Mouse (Mus musculus): Measurements from ENCODE around the gene Ccni. TPM values are rescaled to one million over a fixed set of nuclear protein-coding genes. Genes with fewer than 3 reads are reported as not detected.

Gene Ccni
- polyA plus RNA-seq, 2 experiments = 83.6 to 129 TPM

GRCm38 (mm10) chr5:93180252-93180651 lies 26.0 kb downstream of the Ccni start:
- Histone ChIP-seq H3K9me3 (ENCODE audit: control insufficient read depth, low read length) (no peaks in the 10 kb centered on the region), H3K9ac (ENCODE audit: low read depth, low read length, severe bottlenecking) (no peak overlapping the region), H3K4me2 (replicated peaks; ENCODE audit: low read depth, low read length, severe bottlenecking) (no peak overlapping the region), H3K27ac (replicated peaks; ENCODE audit: low read depth, low read length) (no peak overlapping the region), H3K4me3 (replicated peaks; ENCODE audit: low read length) (no peak overlapping the region), H3K4me1 (ENCODE audit: control insufficient read depth, insufficient read depth, low read length) (no peaks in the 10 kb centered on the region), H3K36me3 (ENCODE audit: control insufficient read depth, insufficient read depth, low read length) (peaks cover 55% of the 10 kb centered on the region), H3K27me3 (ENCODE audit: control insufficient read depth, insufficient read depth, low read length) (no peaks in the 10 kb centered on the region)
- no peak for DNase-seq (ENCODE audit: low spot score)
- 78% methylated on average over 2 of the region's 2 CpGs for WGBS
- no peak for TF ChIP-seq POLR2A (IDR thresholded peaks at IDR 0.05; ENCODE audit: borderline replicate concordance, extremely low read depth, insufficient read depth, insufficient read length)
- no peak for ATAC-seq (ENCODE audit: low FRiP score, low read depth)

- no peak overlapping the region for H3K27ac ChIP-seq (replicated peaks; ENCODE audit: low read depth, low read length)
- H3K9me3 ChIP-seq (ENCODE audit: control insufficient read depth, low read length) = no peaks in the 10 kb centered on the region
- no peaks in the 10 kb centered on the region for H3K27me3 ChIP-seq (ENCODE audit: control insufficient read depth, insufficient read depth, low read length)
- no peak for ATAC-seq (ENCODE audit: low FRiP score, low read depth)
- no peaks in the 10 kb centered on the region for H3K4me1 ChIP-seq (ENCODE audit: control insufficient read depth, insufficient read depth, low read length)
- WGBS = 84% methylated on average over 6 of the region's 6 CpGs
- H3K9ac ChIP-seq (ENCODE audit: low read depth, low read length, severe bottlenecking) = no peak overlapping the region
- no peak for TF ChIP-seq POLR2A (IDR thresholded peaks at IDR 0.05; ENCODE audit: borderline replicate concordance, extremely low read depth, insufficient read depth, insufficient read length)
- H3K4me3 ChIP-seq (replicated peaks; ENCODE audit: low read length) = no peak overlapping the region
- no peak overlapping the region for H3K4me2 ChIP-seq (replicated peaks; ENCODE audit: low read depth, low read length, severe bottlenecking)
- peaks cover 52% of the 10 kb centered on the region for H3K36me3 ChIP-seq (ENCODE audit: control insufficient read depth, insufficient read depth, low read length)
- DNase-seq (ENCODE audit: low spot score) = no peak
Observed at GRCm38 (mm10) chr5:93178616-93179015, 27.7 kb downstream of the Ccni start.

- Histone ChIP-seq H3K4me2 (replicated peaks; ENCODE audit: low read depth, low read length, severe bottlenecking) (no peak overlapping the region), H3K4me3 (replicated peaks; ENCODE audit: low read length) (no peak overlapping the region), H3K27me3 (ENCODE audit: control insufficient read depth, insufficient read depth, low read length) (no peaks in the 10 kb centered on the region), H3K9me3 (ENCODE audit: control insufficient read depth, low read length) (no peaks in the 10 kb centered on the region), H3K27ac (replicated peaks; ENCODE audit: low read depth, low read length) (no peak overlapping the region), H3K36me3 (ENCODE audit: control insufficient read depth, insufficient read depth, low read length) (peaks cover 66% of the 10 kb centered on the region), H3K9ac (ENCODE audit: low read depth, low read length, severe bottlenecking) (no peak overlapping the region), H3K4me1 (ENCODE audit: control insufficient read depth, insufficient read depth, low read length) (no peaks in the 10 kb centered on the region)
- ATAC-seq (ENCODE audit: low FRiP score, low read depth) (no peak), DNase-seq (ENCODE audit: low spot score) (no peak)
- no peak for TF ChIP-seq POLR2A (IDR thresholded peaks at IDR 0.05; ENCODE audit: borderline replicate concordance, extremely low read depth, insufficient read depth, insufficient read length)
- WGBS = 87% methylated on average over 6 of the region's 6 CpGs
Observed at GRCm38 (mm10) chr5:93174675-93175074, 31.6 kb downstream of the Ccni start.

- no peak for ATAC-seq (ENCODE audit: low FRiP score, low read depth)
- H3K36me3 ChIP-seq (ENCODE audit: control insufficient read depth, insufficient read depth, low read length) = peaks cover 71% of the 10 kb centered on the region
- H3K4me1 ChIP-seq (ENCODE audit: control insufficient read depth, insufficient read depth, low read length) = no peaks in the 10 kb centered on the region
- no peak overlapping the region for H3K4me3 ChIP-seq (replicated peaks; ENCODE audit: low read length)
- 85% methylated on average over 6 of the region's 6 CpGs for WGBS
- no peak for DNase-seq (ENCODE audit: low spot score)
- no peak overlapping the region for H3K27ac ChIP-seq (replicated peaks; ENCODE audit: low read depth, low read length)
- no peak overlapping the region for H3K4me2 ChIP-seq (replicated peaks; ENCODE audit: low read depth, low read length, severe bottlenecking)
- no peaks in the 10 kb centered on the region for H3K9me3 ChIP-seq (ENCODE audit: control insufficient read depth, low read length)
- TF ChIP-seq POLR2A (IDR thresholded peaks at IDR 0.05; ENCODE audit: borderline replicate concordance, extremely low read depth, insufficient read depth, insufficient read length) = no peak
- H3K9ac ChIP-seq (ENCODE audit: low read depth, low read length, severe bottlenecking) = no peak overlapping the region
- no peaks in the 10 kb centered on the region for H3K27me3 ChIP-seq (ENCODE audit: control insufficient read depth, insufficient read depth, low read length)
Observed at GRCm38 (mm10) chr5:93172536-93172935, 33.8 kb downstream of the Ccni start.

GRCm38 (mm10) chr5:93171420-93171819 lies 34.9 kb downstream of the Ccni start:
- no peak for DNase-seq (ENCODE audit: low spot score)
- H3K4me3 ChIP-seq (replicated peaks; ENCODE audit: low read length) = no peak overlapping the region
- H3K4me2 ChIP-seq (replicated peaks; ENCODE audit: low read depth, low read length, severe bottlenecking) = no peak overlapping the region
- H3K27me3 ChIP-seq (ENCODE audit: control insufficient read depth, insufficient read depth, low read length) = no peaks in the 10 kb centered on the region
- H3K9me3 ChIP-seq (ENCODE audit: control insufficient read depth, low read length) = no peaks in the 10 kb centered on the region
- H3K36me3 ChIP-seq (ENCODE audit: control insufficient read depth, insufficient read depth, low read length) = peaks cover 82% of the 10 kb centered on the region
- 97% methylated on average over 15 of the region's 15 CpGs for WGBS
- no peaks in the 10 kb centered on the region for H3K4me1 ChIP-seq (ENCODE audit: control insufficient read depth, insufficient read depth, low read length)
- no peak for ATAC-seq (ENCODE audit: low FRiP score, low read depth)
- no peak overlapping the region for H3K27ac ChIP-seq (replicated peaks; ENCODE audit: low read depth, low read length)
- H3K9ac ChIP-seq (ENCODE audit: low read depth, low read length, severe bottlenecking) = no peak overlapping the region
- TF ChIP-seq POLR2A (IDR thresholded peaks at IDR 0.05; ENCODE audit: borderline replicate concordance, extremely low read depth, insufficient read depth, insufficient read length) = no peak

- peak; percentile 31 for DNase-seq (ENCODE audit: low spot score)
- no peak overlapping the region for H3K9ac ChIP-seq (ENCODE audit: low read depth, low read length, severe bottlenecking)
- no peak for ATAC-seq (ENCODE audit: low FRiP score, low read depth)
- 50% methylated on average over 6 of the region's 6 CpGs for WGBS
- peaks cover 85% of the 10 kb centered on the region for H3K36me3 ChIP-seq (ENCODE audit: control insufficient read depth, insufficient read depth, low read length)
- no peaks in the 10 kb centered on the region for H3K4me1 ChIP-seq (ENCODE audit: control insufficient read depth, insufficient read depth, low read length)
- H3K4me2 ChIP-seq (replicated peaks; ENCODE audit: low read depth, low read length, severe bottlenecking) = no peak overlapping the region
- H3K9me3 ChIP-seq (ENCODE audit: control insufficient read depth, low read length) = no peaks in the 10 kb centered on the region
- H3K27ac ChIP-seq (replicated peaks; ENCODE audit: low read depth, low read length) = no peak overlapping the region
- no peaks in the 10 kb centered on the region for H3K27me3 ChIP-seq (ENCODE audit: control insufficient read depth, insufficient read depth, low read length)
- no peak overlapping the region for H3K4me3 ChIP-seq (replicated peaks; ENCODE audit: low read length)
- TF ChIP-seq POLR2A (IDR thresholded peaks at IDR 0.05; ENCODE audit: borderline replicate concordance, extremely low read depth, insufficient read depth, insufficient read length) = no peak
Observed at GRCm38 (mm10) chr5:93168654-93169053, 37.6 kb downstream of the Ccni start.

All from limb, embryonic 14.5 days (tissue).